Mouse (Mus musculus): ENCODE results near the gene Sema4d.

GRCm38 (mm10) chr13:51837402-51837801, 43.9 kb upstream of the Sema4d start:
- no peak for TF ChIP-seq CTCF (IDR thresholded peaks at IDR 0.05; ENCODE audit: borderline replicate concordance, insufficient read depth, low read length)
- TF ChIP-seq POLR2A (IDR thresholded peaks at IDR 0.05; ENCODE audit: low read depth, low read length), result no peak
